Mouse (Mus musculus) thymus, adult 2 months (tissue): ENCODE measurements at regions not wholly inside any gene's neighbourhood (a gene's known extent, or its start where the extent isn't known, plus 50 kb on each side); places are given as distances from the start of the nearest gene placed in this dataset.

ENCODE experiments used
- DNase-seq: peaks from one replicate; pipeline ENCODE4 v3.0.0; 2021
- H3K27ac ChIP-seq: fragments of 200-500 bp; 2 replicates; pipeline ENCODE4 v1.5.1; 2012; ENCODE audit warnings: low read length, control low read depth; ENCODE audit not compliant: control insufficient read depth, insufficient read depth
- H3K27me3 ChIP-seq: fragments of 200-500 bp; 2 replicates; pipeline ENCODE4 v1.6.1; 2012; ENCODE audit warnings: mild to moderate bottlenecking, low read length, moderate library complexity, mixed read lengths; ENCODE audit not compliant: control insufficient read depth, insufficient read depth
- H3K36me3 ChIP-seq: fragments of 200-500 bp; 2 replicates; pipeline ENCODE4 v1.6.1; 2012; ENCODE audit warnings: mild to moderate bottlenecking, low read length, moderate library complexity; ENCODE audit not compliant: control insufficient read depth, insufficient read depth
- H3K4me1 ChIP-seq: fragments of 200-500 bp; replicated peaks from 2 replicates; pipeline ENCODE4 v1.6.1; 2012; ENCODE audit warnings: low read length; ENCODE audit not compliant: control insufficient read depth, insufficient read depth
- H3K4me3 ChIP-seq: fragments of 200-500 bp; 2 replicates; pipeline ENCODE4 v1.5.1; 2012; ENCODE audit warnings: mild to moderate bottlenecking, low read length, control low read depth, moderate library complexity; ENCODE audit not compliant: control insufficient read depth, insufficient read depth
- CTCF ChIP-seq: fragments of 200-500 bp; IDR thresholded peaks from 2 replicates; pipeline ENCODE4 v1.5.1; 2012; ENCODE audit warnings: mild to moderate bottlenecking, control low read depth, low read length, moderate library complexity, borderline replicate concordance; ENCODE audit not compliant: control insufficient read depth, poor library complexity, insufficient read depth; ENCODE audit errors: extremely low read depth
- POLR2A ChIP-seq: fragments of 200-500 bp; IDR thresholded peaks from 2 replicates; pipeline ENCODE4 v1.6.1; 2012; ENCODE audit warnings: mild to moderate bottlenecking, low read length, control low read depth, moderate library complexity; ENCODE audit not compliant: control insufficient read depth, poor library complexity, insufficient read depth; ENCODE audit errors: extremely low read depth
- WGBS: fragments of 180-500 bp; shearing (Covaris S2); methylation state at CpG from one replicate; pipeline ENCODE4 v1.1.7; 2018; 5-methylcytosine and 5-hydroxymethylcytosine counted together

GRCm38 (mm10) chr19:15815166-15815565 is 132.0 kb downstream of the Psat1 start:
- Histone ChIP-seq H3K4me3 (no peak overlapping the region), H3K4me1 (no peaks in the 10 kb centered on the region), H3K27ac (no peak overlapping the region), H3K36me3 (no peaks in the 10 kb centered on the region), H3K27me3 (no peaks in the 10 kb centered on the region)
- DNase-seq, result no peak
- TF ChIP-seq CTCF (no peak), POLR2A (no peak)
- 10% methylated on average over 6 of the region's 6 CpGs for WGBS

DNA sequence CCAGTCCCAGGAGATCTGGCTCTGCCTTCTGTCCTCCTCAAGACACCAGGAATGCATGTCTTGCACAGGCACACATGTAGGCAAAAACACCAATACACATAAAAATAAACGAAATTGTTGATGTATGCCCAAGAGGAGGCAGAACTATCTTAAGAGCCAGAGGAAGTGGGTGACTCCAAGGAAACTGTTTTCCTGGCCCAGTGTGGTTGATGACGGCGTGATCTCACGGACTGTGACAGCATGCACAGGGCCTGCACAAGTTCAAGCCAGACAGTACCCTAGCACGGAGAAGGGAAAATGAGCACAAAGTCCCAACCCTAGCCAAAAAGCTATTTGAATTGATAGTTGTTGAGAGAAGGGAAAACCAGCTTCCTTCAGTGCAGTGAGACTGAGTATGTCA is 138.1 kb downstream of the Psat1 start:
- Histone ChIP-seq H3K27me3 (no peaks in the 10 kb centered on the region), H3K27ac (no peak overlapping the region), H3K36me3 (no peaks in the 10 kb centered on the region), H3K4me1 (no peaks in the 10 kb centered on the region), H3K4me3 (no peak overlapping the region)
- TF ChIP-seq CTCF, result no peak
- no peak for TF ChIP-seq POLR2A
- 78% methylated on average over 5 of the region's 5 CpGs for WGBS
- no peak for DNase-seq

GRCm38 (mm10) chr19:15807681-15808080 is 139.5 kb downstream of the Psat1 start:
- DNase-seq, result no peak
- TF ChIP-seq POLR2A (no peak), CTCF (no peak)
- Histone ChIP-seq H3K4me3 (no peak overlapping the region), H3K36me3 (no peaks in the 10 kb centered on the region), H3K27me3 (no peaks in the 10 kb centered on the region), H3K27ac (no peak overlapping the region), H3K4me1 (no peaks in the 10 kb centered on the region)
- 94% methylated on average over 2 of the region's 2 CpGs for WGBS

DNA sequence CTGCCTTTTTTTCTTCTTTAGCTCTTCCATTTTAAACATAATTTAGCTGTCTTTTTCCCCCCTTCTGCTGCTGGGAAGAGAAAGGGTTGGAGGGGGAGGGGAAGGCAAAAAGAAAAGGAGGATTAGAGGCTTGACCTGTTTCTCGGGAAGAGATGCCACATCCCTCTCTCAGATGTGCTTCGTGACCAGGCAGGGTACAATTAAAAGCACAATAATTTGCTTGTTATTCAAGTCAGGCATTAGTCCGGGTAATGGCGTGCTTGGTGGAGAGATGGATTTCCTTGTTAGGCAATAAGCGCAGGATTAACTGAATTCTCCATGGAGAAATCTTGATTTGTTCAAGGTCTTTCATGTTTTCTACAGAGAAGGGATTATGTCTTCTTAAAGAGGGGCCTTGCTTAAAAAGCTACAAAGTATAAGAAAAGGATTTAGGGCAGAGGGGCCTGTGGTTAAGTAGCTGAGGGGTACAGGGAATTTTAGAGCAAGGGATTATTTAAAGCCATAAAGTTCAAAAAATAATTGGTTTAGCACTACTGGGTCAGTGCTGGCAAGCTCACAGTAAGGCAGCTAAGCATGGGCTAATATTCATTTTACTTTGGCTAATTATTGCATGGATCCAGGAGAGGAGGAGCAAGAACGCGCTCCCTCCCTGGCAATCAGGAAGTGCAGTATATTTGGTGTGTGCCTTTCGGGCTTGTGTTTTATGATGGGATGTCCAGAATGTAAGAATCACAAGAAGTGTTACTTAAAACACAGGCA is 143.8 kb downstream of the Psat1 start:
- WGBS, result 93% methylated on average over 8 of the region's 8 CpGs
- no peak for DNase-seq
- TF ChIP-seq CTCF (no peak), POLR2A (no peak)
- Histone ChIP-seq H3K4me3 (no peak overlapping the region), H3K4me1 (no peaks in the 10 kb centered on the region), H3K27me3 (no peaks in the 10 kb centered on the region), H3K36me3 (no peaks in the 10 kb centered on the region), H3K27ac (no peak overlapping the region)

- DNase-seq, result no peak
- WGBS, result 97% methylated on average over 5 of the region's 5 CpGs
- TF ChIP-seq POLR2A, result no peak
- no peak for TF ChIP-seq CTCF
- no peak overlapping the region for H3K4me3 ChIP-seq
- no peaks in the 10 kb centered on the region for H3K4me1 ChIP-seq
- H3K36me3 ChIP-seq, result no peaks in the 10 kb centered on the region
- H3K27ac ChIP-seq, result no peak overlapping the region
- no peaks in the 10 kb centered on the region for H3K27me3 ChIP-seq
Observed at GRCm38 (mm10) chr19:15802641-15803040, 144.5 kb downstream of the Psat1 start.

- WGBS, result 2% methylated on average over 17 of the region's 17 CpGs
- H3K27me3 ChIP-seq, result no peaks in the 10 kb centered on the region
- no peak overlapping the region for H3K4me3 ChIP-seq
- H3K4me1 ChIP-seq, result no peaks in the 10 kb centered on the region
- DNase-seq, result peak; percentile 40
- no peak overlapping the region for H3K27ac ChIP-seq
- H3K36me3 ChIP-seq, result no peaks in the 10 kb centered on the region
- TF ChIP-seq CTCF (no peak), POLR2A (no peak)
Observed at GRCm38 (mm10) chr19:15801811-15802486, 145.2 kb downstream of the Psat1 start.

- no peak overlapping the region for H3K4me3 ChIP-seq
- no peak for DNase-seq
- 45% methylated on average over 16 of the region's 16 CpGs for WGBS
Observed at GRCm38 (mm10) chr19:15800856-15801706, 146.1 kb downstream of the Psat1 start.

More at GRCm38 (mm10) chr19:15800856-15801706, 146.1 kb downstream of the Psat1 start:
- H3K27me3 ChIP-seq, result no peaks in the 10 kb centered on the region
- H3K27ac ChIP-seq, result no peak overlapping the region
- TF ChIP-seq POLR2A, result no peak
- TF ChIP-seq CTCF, result no peak
- no peaks in the 10 kb centered on the region for H3K36me3 ChIP-seq
- no peaks in the 10 kb centered on the region for H3K4me1 ChIP-seq
